Mouse (Mus musculus): Measurements from ENCODE around the gene Tekt5.

DNA sequence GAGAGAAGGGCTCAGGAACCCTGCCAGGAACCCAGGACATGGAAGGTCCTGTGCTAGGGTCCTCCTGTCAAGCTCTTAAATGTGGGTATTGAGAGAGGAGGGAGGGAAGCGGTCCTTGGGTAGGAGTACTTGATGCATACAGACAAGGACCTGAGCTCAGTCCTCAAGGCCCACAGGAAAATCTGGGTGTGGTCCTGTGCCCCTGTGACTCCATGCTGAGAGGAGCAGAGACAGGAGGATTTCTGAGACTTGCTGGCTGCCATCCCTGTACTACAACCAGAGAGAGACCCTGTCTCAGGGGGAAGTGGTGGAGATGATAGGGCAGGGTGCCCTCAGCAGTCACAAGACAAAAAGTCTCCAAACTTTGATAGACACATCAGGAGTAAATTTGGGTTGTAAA, 25.3 kb downstream of the Tekt5 start:
- TF ChIP-seq POLR2A (IDR thresholded peaks at IDR 0.05; ENCODE audit: low read depth, low read length) (no peak), CTCF (IDR thresholded peaks at IDR 0.05; ENCODE audit: borderline replicate concordance, insufficient read depth, low read length) (no peak)
